Mouse (Mus musculus): Measurements from ENCODE around the gene Pde4dip.

The Pde4dip gene

DNA sequence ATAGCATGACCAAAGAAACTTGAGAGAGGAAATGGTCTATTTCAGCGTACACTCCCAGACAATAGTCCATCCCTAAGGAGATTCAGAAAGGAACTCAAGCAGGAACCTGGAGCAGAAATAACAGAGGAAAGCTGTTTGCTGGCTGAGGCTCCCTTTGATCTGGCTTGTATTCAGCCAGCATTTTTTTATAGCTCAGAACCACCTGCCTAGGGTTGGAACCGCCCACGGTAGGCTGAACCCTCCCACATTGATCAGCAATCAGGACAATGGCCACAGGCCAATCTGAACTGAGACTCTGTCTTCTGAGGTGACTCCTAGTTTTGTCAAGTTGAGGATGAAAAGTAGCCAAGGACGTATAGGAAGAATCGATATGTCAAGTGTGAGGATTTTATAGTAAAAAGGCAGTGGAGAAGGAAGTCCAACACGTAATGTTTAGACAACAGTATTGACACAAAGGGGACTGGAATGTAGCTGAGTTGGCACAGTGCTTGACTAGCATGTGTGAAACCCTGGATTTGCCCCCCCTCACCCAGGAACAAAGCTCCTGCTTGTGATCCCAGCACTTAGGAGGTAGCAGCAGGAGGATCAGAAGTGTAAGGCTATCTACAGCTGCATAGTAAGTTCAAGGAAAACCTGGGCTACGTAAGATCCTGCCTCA lies 44.2 kb downstream of the Pde4dip start:
- DNase-seq: no peak

DNA sequence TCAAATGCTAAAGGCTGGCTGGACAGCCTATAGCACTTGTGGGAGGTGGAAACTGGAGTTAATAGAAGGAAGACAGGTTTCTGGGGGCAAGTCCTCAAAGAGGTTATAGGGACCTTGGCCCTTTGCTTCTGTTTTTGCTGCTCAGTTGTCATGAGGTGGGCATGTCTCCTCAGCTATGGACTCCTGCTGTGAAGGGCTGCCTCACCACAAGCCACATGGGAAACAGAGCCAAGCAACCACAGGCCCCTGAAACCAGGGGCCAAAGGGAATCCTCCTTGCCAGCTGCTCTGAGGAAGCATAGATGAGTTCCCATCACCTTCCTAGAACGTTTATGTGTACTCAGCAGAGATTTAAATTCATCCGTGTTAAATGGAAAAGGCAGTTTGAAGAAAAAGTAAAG lies 45.9 kb downstream of the Pde4dip start:
- DNase-seq: no peak

- no peak for DNase-seq
Observed at GRCm38 (mm10) chr3:97840439-97840838, 48.1 kb downstream of the Pde4dip start.

DNA sequence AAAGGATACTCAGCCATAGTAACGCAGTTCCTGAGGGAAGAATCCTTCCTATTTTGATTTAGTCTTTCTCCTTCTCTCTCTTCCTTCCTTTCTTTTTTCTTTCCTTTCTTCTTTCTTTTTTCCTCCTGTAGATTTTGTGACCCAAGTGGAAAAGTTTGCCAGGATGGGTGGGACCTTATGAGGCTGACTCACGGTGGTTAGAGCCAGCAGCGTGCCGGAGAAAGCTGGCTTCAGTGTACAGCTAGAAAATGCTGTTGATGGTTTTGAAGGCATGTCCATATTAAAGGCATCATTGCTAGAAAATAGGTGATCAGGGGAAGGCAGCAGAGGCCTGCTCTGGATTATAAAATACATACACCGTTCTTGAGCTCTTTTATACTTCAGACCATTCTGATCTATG lies 52.6 kb downstream of the Pde4dip start:
- DNase-seq: no peak

DNA sequence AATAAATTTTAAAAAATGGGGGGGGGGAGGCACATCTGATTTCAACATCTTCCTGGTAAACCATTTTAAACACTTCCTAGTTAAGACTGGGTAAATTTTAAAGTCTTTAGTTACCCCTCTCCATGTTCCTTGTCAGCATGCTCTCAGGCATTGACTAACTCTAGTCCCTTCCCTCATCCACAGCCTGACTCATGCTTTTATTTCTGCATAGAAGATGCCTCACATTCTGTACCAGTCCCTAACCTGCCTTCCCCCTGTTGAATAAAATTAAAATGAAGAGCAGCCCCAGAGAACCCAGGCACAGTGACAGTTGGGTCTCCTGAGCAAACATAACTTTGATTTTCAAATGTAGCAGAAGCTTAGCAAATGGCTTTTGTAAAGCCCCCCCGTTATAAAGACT lies 53.9 kb downstream of the Pde4dip start:
- no peak for DNase-seq

GRCm38 (mm10) chr3:97831564-97832320 lies 56.8 kb downstream of the Pde4dip start:
- DNase-seq: no peak

- no peak for DNase-seq
Observed at GRCm38 (mm10) chr3:97830622-97831021, 57.9 kb downstream of the Pde4dip start.

- DNase-seq: no peak
Observed at GRCm38 (mm10) chr3:97830122-97830521, 58.4 kb downstream of the Pde4dip start.

GRCm38 (mm10) chr3:97828286-97828685 lies 60.2 kb downstream of the Pde4dip start:
- DNase-seq: no peak

- no peak for DNase-seq
Observed at GRCm38 (mm10) chr3:97825246-97825645, 63.3 kb downstream of the Pde4dip start.

DNA sequence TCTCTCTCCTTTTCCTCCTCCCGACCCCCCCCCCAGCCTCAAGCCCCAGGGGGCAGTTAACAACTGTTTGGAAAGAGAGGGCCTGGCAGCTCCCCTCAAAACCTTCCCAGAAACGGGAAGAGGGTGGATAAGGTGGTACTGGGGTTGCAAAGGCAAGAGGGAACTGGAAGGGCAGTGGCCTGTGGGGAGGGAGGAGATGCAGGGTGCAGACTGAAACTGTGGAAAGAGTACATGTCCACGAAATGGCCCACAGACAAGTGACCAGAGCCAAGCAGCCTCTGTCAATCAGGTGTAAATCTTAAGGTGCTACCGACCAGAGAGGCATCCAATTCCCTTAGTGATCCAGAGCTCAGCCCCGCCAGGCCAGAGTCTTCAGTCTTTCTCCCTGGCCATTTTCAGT lies 63.8 kb downstream of the Pde4dip start:
- DNase-seq: no peak

- no peak for DNase-seq
Observed at GRCm38 (mm10) chr3:97824011-97824711, 64.3 kb downstream of the Pde4dip start.

- no peak for DNase-seq
Observed at GRCm38 (mm10) chr3:97823438-97823837, 65.1 kb downstream of the Pde4dip start.

- no peak for DNase-seq
Observed at GRCm38 (mm10) chr3:97819050-97819449, 69.5 kb downstream of the Pde4dip start.

DNA sequence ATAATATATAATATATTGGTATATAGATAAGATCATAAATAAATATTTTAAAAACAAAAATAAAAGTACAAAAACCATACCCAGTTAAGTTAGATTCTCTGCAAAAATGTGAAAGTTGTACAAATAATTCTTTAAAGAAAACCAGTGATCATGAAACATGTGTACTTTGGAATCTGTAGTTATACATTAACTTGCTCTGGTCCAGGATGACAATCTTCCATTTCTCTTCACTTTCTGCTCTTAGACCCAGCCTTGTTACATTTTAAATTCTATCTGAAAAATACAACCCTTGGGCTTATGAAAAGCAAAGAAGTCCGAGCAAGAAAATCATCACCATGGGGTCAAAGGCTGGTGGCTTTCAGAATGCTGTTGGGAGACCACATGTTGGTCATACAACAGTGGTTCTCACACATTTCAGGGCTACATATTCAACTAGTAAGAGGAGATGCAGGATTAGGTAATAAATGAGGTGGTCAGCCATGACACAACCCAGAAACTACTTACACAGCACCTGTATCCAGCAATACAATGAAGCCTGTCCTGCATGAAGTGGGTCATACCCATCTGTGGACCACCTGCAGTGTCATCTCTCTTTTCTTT lies 70.0 kb downstream of the Pde4dip start:
- DNase-seq: no peak

GRCm38 (mm10) chr3:97811651-97812399 lies 76.7 kb downstream of the Pde4dip start:
- peak; percentile 21 for DNase-seq

GRCm38 (mm10) chr3:97811158-97811557 lies 77.3 kb downstream of the Pde4dip start:
- DNase-seq: no peak

DNA sequence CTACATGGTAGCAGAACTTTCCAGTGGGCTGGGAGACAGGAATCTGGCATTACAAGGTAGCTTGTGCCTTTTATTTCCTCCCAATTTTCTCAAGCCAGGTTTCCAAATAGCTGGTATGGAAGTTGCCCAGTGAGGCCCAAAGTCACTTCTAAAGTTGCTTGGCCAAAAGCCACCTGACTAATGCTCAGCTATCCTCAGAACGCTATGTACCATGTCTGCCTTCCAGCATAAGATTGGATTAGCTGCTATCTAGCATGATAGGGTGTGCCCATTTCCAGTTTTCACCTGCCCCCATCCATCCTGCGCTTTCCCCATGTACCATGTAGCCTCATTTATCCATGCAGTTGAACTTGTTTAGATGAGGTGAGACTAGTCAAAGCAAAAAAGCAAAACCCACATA lies 78.2 kb downstream of the Pde4dip start:
- DNase-seq: no peak

DNA sequence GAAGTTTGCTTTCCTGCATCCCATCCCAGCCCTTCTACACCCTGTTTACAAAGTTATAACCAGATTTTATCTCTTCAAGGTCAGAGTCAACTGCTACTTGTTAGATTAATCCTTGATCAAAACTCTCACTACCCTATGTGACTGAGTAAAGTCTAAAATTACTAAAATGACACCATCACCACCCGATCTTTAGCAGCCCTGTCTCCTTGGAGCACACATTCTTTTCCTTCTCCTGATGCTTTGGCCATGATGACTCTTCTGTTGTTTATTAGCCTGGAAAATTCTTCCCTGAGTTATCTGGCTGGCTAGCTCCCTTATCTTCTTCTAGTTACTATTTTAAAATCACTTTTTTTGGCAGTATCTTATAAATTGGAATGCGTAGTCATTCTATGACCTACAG lies 82.9 kb downstream of the Pde4dip start:
- DNase-seq: no peak

DNA sequence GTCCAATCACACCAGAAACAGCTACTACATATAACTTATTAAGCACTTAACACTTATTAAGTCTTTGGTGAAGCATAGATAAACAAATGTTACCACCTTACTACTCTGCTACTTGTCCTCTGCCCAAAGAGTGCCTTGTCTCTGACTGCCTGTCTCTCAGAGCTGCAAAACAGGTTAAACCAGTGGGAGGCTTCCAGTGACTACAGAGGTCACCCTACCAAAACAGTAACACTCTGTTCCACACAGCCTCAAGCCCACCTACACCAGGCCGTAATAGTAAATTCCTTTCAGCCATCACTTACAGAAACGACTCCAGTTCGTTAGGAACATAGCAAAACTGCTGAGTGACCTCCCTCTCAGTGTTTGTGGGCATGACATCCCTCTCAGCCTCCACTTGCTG lies 84.8 kb downstream of the Pde4dip start:
- DNase-seq: no peak

- no peak for DNase-seq
Observed at GRCm38 (mm10) chr3:97802927-97803326, 85.6 kb downstream of the Pde4dip start.

DNA sequence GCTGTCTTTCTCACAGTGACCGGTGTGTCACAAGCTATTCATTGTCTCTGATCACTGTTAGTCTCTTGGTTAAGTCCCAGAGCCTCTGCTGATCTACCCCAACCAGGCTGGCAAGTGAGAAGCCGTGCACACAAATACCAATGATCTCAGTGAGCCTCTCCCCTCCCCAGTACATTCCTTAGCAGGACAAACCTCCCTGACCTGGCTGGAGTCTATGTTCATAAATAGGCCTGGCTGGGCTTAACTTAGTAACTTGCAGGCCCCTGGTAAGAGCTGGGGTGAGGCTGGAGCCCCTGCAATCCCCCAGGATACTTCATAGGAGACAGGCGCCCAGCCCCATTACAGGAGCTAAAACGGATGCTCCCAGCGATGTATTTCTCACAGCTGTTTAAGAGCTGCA lies 86.2 kb downstream of the Pde4dip start:
- no peak for DNase-seq

DNA sequence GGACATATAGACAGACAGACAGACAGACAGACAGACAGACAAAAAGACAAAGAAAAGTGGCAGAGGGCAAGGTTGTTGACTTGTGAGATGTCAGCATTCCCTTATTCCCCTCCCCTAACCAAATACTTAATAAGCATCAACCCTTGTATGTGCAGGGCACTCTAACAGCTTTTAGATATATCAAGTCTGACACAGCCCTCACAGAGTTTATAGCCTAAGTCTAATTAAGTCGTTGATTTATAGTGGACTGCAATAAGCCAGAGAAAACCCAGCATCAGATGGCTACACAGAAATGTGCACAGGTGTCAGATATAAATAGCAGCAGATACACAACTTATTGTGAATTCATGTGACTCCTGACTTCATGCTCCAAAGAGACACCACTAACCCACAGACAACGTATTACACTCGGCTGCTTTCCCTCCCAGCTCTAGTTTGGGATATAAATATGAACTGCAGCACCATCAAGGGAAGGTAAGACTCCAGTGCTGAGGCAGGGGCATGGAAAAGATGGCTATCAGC lies 87.3 kb downstream of the Pde4dip start:
- DNase-seq: no peak

Measured in right cerebral cortex, postnatal 4 days (tissue).